Mouse (Mus musculus) embryonic stem cell, embryonic (primary cell): Measurements from ENCODE around the gene Map3k6.

Source experiments
- CTCF ChIA-PET, 4 experiments: fragments of 300-600 bp in 2 of 4; fragments of 350-600 bp in 2 of 4; sonication (Branson Sonifier 250); formaldehyde crosslinking; loops; one replicate each; lab custom pipeline; 2022; ENCODE audit warnings: inconsistent platforms in 2 of 4; lab: Charles Lee
- POLR2A ChIA-PET, 4 experiments: fragments of 300-600 bp in 2 of 4; fragments of 350-600 bp in 2 of 4; sonication (Branson Sonifier 250); formaldehyde crosslinking; loops; one replicate each; lab custom pipeline; 2022; ENCODE audit warnings: antibody characterized with exemption in 4 of 4, inconsistent platforms in 1 of 4; lab: Charles Lee

Gene Map3k6

DNA sequence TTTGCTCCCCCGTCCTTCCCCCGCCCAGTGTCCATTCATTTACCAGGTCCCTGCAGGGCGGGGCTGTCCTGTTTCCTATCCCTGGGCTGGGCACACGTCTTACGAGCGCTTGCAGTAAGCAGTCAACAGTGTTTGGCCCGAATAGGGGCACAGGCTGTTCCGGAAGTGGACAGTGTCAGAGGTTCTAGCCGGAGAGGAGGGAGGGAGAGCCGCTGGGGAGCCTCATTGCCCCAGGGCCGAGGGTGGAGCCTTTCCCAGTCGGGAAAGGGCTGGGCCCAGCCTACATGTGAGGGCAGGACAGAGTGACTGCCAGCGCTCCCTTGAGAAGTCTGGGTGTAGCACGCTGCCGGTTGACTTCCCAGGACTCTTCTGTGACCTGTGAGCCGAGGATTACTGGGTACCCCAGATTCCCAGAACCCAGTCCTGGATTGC, at the start of gene Map3k6:
Gene Map3k6 (plus strand): TSS at position 329 of the 432 bp plus-strand sequence.
- ChIA-PET CTCF (interaction anchor here in 2 of 4 experiments (0.8 to 2.5 kb wide), 12 partner anchors 10 to 295 kb away, joined by 3 to 21 read pairs (median 6); partner anchors contain the start of gene Tent5b (in 1 of the 2)), POLR2A (interaction anchor here in 3 of 4 experiments (0.6 to 2.4 kb wide), 20 partner anchors 10 to 281 kb away, joined by 3 to 16 read pairs (median 4); partner anchors contain the start of genes Slc9a1 (in 2 of the 3), Cd164l2 (in 1 of the 3) and Sytl1 (in 1 of the 3))

DNA sequence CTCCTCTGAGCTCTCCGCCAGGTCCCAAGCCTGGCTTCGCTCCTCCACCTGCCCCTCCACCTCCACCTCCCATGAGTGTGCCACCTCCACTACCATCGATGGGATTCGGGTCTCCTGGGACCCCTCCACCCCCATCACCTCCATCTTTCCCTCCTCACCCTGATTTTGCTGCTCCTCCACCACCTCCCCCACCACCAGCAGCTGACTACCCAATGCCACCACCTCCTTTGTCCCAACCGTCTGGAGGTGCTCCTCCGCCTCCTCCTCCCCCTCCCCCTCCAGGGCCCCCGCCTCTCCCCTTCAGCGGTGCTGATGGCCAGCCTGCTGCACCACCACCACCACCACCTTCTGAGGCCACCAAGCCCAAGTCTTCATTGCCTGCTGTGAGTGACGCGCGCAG, 46.1 kb upstream of the Map3k6 start:
- ChIA-PET POLR2A (interaction anchor here in 2 of 4 experiments (1.1 to 1.5 kb wide), 6 partner anchors 9 to 149 kb away, joined by 3 to 5 read pairs (median 3); no protein-coding TSS in a partner anchor), CTCF (interaction anchor here in 1 of 4 experiments (0.8 kb wide), 1 partner anchor 115 kb away, joined by 3 read pairs; no protein-coding TSS in a partner anchor)

DNA sequence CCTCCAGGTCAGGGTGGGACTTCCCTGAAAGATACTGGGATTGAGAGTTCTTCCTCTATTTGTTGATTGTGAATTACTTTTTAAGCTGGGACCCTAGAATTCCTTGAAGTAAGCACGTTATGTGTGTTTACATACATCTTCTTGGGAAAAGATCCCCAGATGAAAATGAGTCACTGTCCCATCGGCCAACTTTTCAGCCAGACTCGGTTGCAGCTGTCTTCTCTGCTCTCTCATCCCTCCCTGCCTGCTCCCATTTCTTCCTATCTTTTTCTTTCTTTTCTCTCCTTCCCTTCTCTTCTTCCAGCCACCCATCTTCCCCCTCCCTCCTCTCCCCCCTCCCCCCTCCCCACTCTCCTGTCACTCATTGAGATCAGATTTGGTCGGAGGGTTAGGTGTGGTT, 45.6 kb upstream of the Map3k6 start:
- POLR2A ChIA-PET = interaction anchor here in 3 of 4 experiments (0.6 to 1.5 kb wide), 8 partner anchors 9 to 149 kb away, joined by 3 to 5 read pairs (median 3); no protein-coding TSS in a partner anchor
- CTCF ChIA-PET = interaction anchor here in 2 of 4 experiments (0.6 to 0.8 kb wide), 2 partner anchors 114 to 699 kb away, joined by 3 to 4 read pairs; no protein-coding TSS in a partner anchor

DNA sequence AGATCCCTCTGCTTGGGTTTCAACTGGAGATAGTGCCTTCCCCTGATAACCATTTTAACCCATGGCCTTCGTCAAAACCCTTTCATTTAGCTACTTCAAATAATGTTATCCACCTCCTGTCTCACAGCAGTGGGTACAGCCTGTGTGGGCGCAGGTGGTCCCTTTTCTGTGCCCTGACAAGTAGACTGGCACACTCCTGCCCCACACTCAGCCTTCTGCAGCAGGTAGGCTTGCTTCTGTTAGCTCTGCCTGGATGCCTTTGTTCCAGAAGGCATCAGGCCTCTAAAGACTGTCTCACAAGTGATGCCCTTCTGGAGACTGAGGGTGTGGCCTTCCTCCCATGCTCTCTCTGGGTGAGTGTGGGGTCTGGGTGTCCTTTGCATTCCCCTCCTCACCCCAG, 44.5 kb upstream of the Map3k6 start:
- ChIA-PET POLR2A (interaction anchor here in 3 of 4 experiments (0.6 to 1.6 kb wide), 11 partner anchors 11 to 1506 kb away, joined by 3 to 6 read pairs (median 3); partner anchors contain the start of genes Ahdc1 (in 1 of the 3), Cd164l2 (in 1 of the 3) and Wdtc1 (in 1 of the 3)), CTCF (interaction anchor here in 1 of 4 experiments (0.6 to 1.2 kb wide), 6 partner anchors 15 to 682 kb away, joined by 3 to 4 read pairs (median 3); partner anchors contain the start of genes Cd164l2 and Gpr3)

DNA sequence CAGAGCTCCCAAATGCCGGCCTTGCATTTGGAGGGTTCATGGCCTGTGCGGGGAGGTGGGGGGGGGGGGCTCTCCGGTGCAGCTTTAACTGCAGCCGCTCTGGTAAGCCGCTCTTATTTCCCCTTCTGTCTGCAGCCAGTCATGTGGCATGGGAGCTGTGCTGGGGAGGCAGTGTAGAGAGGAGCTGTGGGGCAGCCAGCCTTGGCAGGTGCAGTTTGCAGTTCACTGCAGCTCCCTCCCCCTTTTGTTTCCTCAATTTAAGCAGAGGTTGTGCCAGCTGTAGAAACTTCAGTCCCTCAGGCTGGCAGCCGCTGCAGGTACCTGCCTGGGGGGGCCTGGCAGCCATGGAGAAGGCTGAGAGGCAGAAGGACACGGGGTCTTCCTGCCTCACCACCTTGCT, 43.8 kb upstream of the Map3k6 start:
- POLR2A ChIA-PET = interaction anchor here in 3 of 4 experiments (0.6 to 1.6 kb wide), 9 partner anchors 12 to 1505 kb away, joined by 3 to 6 read pairs (median 3); partner anchors contain the start of gene Ahdc1 (in 1 of the 3)
- CTCF ChIA-PET = interaction anchor here in 2 of 4 experiments (0.6 to 1.2 kb wide), 6 partner anchors 14 to 275 kb away, joined by 3 read pairs; partner anchors contain the start of genes Cd164l2 (in 1 of the 2) and Gpr3 (in 1 of the 2)

DNA sequence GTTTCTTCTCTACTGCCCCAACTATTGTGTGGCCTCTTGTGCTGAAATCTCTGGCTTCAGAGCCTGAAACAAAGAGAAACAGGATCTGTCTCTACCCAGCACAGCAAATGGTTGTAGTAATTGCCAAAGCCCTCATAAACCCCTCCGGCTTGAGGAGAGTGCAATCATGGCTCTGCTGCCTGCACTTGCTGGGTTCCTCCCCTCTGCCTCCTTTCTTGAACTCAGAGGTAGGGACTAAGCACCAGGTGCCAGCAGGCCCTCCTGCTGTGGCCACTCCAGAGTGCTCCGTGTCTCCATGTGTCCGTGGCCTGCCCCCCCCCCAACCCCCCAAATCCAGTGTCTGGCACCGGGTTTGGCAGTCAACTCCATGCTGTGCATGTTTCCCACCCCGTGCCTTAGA, 43.3 kb upstream of the Map3k6 start:
- CTCF ChIA-PET = interaction anchor here in 2 of 4 experiments (0.6 to 1.2 kb wide), 4 partner anchors 15 to 275 kb away, joined by 3 read pairs; partner anchors contain the start of genes Cd164l2 (in 1 of the 2) and Gpr3 (in 1 of the 2)

DNA sequence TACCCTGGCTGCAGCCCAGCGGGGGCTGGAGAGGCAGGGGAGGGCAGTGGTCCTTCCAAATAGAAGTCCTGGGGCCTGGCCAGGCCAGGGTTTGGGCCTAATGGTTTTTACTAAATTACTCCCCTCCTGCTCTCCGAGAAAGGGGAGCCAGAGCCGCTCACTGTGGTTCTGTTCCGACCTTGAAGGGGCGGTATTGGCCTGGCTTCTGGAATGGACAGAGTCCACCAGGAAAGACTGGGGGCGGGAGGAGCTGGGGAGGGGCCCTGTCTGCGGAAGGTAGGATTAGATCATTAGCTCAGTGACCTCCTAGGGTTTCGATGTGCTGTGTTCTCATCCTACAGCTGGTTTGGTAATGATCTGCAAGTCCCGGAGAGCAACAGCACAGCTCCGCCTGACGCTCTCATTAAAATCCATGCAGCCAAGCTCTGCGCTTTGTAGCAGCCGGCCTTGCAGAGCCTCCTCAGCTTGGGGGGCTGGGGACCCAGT, 42.8 kb upstream of the Map3k6 start:
- CTCF ChIA-PET = interaction anchor here (0.6 to 1.9 kb wide), 7 partner anchors 9 to 152 kb away, joined by 3 to 7 read pairs (median 4); no protein-coding TSS in a partner anchor
- POLR2A ChIA-PET = interaction anchor here (0.6 to 2.9 kb wide), 18 partner anchors 8 to 248 kb away, joined by 3 to 16 read pairs (median 3); partner anchors contain the start of gene Wasf2 (in 1 of the 4)

More for the DNA sequence above, 43.3 kb upstream of the Map3k6 start:
- POLR2A ChIA-PET = interaction anchor here in 2 of 4 experiments (0.7 to 2.9 kb wide), 9 partner anchors 8 to 247 kb away, joined by 3 to 16 read pairs (median 4); partner anchors contain the start of genes Ahdc1 (in 1 of the 2) and Wasf2 (in 1 of the 2)

DNA sequence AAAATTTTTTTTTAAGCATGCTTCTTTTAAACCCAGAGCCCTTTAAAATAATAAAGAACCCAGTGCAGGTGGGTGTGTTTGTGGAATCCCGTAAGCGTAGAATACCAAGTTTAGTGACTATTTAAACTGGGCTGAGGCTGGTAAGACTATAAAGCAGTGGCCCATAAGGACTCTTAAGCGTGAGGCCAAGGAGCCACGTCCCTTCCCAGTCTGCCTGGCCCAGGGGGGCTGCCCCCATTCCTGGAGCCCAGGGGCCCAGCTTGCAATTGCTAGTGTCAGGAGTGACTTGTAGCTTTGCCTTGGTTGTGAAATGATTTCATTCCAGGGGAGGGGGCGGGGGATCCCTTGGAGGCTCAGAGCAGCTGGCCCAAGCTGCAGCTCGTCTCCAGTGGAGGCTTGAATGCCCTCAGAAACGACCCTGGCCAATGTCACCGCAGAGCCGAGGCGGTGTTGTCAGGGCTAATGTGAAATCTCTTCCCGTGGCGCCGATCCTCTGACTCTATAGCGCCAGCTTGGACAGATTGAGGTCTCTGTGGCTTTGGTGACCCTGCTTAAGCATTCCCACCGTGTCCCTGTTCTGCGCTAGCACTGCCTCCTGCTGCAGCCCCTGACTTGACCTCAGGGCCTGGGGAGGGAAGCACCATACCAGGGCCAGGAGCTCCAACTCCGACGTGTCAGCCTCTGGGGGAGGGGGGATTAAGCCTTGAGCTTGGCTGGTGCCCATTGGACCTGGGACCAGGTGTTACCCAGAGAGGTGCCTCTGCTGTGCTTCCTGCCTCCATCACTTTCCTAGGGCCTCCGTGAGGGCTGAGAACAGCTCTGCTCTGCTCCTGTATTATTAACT, 42.1 kb upstream of the Map3k6 start:
- ChIA-PET CTCF (interaction anchor here (0.6 to 1.9 kb wide), 11 partner anchors 9 to 1077 kb away, joined by 3 to 9 read pairs (median 4); no protein-coding TSS in a partner anchor), POLR2A (interaction anchor here (0.6 to 2.9 kb wide), 20 partner anchors 9 to 248 kb away, joined by 3 to 16 read pairs (median 3); partner anchors contain the start of gene Wasf2 (in 1 of the 4))

DNA sequence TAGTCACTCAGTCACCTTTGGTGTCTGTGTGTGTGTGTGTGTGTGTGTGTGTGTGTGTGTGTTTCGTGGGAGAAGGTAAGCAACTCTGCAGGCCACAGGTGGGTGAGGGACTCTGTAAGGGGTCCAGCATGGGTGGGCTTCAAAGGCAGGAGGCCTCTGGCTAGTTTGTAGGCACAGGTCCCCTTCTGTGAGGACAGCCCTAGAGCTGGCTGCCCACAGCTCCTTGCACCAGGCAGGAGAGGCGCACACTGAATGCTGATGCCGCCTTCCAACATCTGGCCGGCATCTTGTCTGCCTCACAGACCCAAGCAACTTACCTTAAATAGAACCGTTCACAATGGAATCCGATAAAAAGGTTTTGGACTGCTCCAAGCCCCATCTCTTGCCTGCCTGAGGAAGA, 40.9 kb upstream of the Map3k6 start:
- CTCF ChIA-PET = interaction anchor here in 3 of 4 experiments (0.5 to 0.9 kb wide), 5 partner anchors 14 to 251 kb away, joined by 4 to 5 read pairs (median 4); no protein-coding TSS in a partner anchor
- POLR2A ChIA-PET = interaction anchor here in 3 of 4 experiments (0.6 to 3.1 kb wide), 16 partner anchors 9 to 190 kb away, joined by 3 to 20 read pairs (median 5); partner anchors contain the start of genes Cd164l2 (in 1 of the 3), Gpr3 (in 1 of the 3) and Wdtc1 (in 1 of the 3)

DNA sequence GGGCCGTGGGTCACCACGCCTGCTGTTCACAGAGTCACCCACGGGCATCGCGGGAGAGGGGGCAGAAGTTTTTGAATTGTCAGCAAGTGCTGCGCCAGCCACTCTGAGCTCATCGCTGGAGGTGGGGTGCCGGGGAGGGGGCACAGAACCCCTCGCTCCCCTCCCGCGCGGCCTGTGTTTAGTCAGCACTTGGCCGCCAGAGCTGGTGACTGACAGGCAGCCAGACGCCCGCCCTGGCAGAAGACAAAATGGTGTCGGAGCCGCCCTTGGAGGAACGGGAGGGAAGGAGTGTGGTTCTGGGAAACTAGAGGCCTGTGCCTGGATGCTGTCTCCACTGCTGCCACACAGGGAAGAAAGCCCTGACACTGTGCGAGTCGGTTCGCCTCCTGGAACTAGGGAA, 40.3 kb upstream of the Map3k6 start:
- ChIA-PET CTCF (interaction anchor here (0.6 to 1.6 kb wide), 8 partner anchors 11 to 237 kb away, joined by 3 to 6 read pairs (median 4); partner anchors contain the start of gene Cd164l2 (in 1 of the 4)), POLR2A (interaction anchor here in 3 of 4 experiments (0.6 to 3.1 kb wide), 28 partner anchors 8 to 291 kb away, joined by 3 to 20 read pairs (median 4); partner anchors contain the start of genes Gpr3 (in 2 of the 3), Cd164l2 (in 1 of the 3) and Wdtc1 (in 1 of the 3))

DNA sequence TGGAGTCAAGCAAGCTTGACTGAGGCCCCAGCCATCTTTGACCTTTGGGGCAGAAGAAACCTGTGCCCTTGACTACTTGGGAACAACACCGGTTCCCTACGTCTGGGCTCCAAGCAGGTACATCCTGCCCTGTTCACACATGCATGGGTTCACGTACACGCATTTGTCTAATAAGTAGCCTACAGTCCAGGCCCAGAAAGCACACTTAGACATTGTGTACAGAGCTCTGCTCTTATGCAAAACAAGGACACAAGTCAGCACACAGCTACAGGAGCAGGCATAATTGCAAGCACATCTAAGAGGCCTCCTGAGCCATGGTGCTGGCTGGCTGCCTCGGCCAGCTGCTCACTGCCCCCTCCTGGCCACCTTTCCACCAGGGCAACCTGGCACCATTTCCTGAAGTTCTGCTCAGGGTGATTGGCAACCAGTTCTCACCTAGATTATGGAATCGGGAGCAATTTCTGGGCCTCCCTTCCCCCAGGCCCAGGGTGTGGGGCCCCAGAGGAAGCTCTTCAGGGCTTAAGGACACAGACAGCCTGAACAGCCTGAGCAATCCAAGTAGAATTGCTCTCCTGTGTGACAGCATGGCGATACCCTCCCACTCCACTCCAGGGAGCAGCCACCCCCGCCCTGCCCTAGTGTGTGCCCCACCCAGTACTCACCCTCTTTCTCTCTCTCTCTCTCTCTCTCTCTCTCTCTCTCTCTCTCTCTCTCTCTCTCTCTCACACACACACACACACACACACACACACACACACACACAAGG, 39.4 kb upstream of the Map3k6 start:
- POLR2A ChIA-PET = interaction anchor here (0.5 to 3.1 kb wide), 40 partner anchors 9 to 345 kb away, joined by 3 to 20 read pairs (median 3); partner anchors contain the start of genes Gpr3 (in 2 of the 4), Cd164l2 (in 1 of the 4), Nudc (in 1 of the 4) and Wdtc1 (in 1 of the 4)

DNA sequence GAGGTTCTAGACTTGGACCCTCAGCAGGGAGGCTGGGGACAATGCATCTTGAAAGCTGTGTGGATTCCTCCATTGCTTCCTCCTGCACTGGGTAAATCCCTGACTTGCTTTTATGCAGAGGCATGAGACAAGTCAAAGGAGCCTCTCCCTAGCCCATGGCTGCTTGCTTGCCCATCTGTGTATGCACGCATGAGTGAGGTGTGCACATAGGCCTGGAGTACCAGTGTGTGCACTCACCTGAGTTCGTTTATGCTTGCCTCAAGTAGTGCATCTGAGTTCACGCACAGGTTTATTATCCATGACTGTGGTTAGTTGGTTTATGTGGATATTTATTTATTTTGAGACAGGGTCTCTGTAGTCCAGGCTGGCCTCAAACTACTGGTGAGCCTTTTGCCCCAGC, 38.4 kb upstream of the Map3k6 start:
- POLR2A ChIA-PET = interaction anchor here in 3 of 4 experiments (0.6 to 3.1 kb wide), 11 partner anchors 11 to 359 kb away, joined by 3 to 15 read pairs (median 3); partner anchors contain the start of genes Gpr3 (in 1 of the 3), Map3k6 (in 1 of the 3) and Ppp1r8 (in 1 of the 3)

More for the DNA sequence above, 39.4 kb upstream of the Map3k6 start:
- CTCF ChIA-PET = interaction anchor here (0.6 to 1.6 kb wide), 22 partner anchors 9 to 801 kb away, joined by 3 to 9 read pairs (median 3); partner anchors contain the start of gene Cd164l2 (in 1 of the 4)

DNA sequence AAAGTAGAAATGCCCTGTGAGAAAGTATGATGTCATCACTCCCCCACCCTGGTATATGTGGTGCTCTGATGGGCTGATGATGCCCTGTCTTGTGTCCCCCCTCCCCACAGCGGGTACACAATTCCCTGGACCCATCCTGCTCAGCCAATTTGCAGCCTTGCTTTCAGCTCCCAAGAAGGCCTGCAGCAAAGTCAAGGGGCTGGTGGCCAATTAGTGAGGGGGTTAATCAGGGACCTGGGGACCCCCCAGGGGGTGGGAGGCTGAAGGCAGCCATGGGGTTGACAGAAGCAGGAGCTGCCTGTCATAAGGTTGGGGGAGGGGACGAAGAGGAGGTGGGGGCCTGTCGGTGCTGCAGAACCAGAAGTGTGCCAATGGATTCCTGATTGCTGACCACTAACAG, 37.0 kb upstream of the Map3k6 start:
- ChIA-PET POLR2A (interaction anchor here in 1 of 4 experiments (0.7 to 2.1 kb wide), 2 partner anchors 27 to 105 kb away, joined by 6 to 9 read pairs; no protein-coding TSS in a partner anchor), CTCF (no interaction called here)

More for the DNA sequence above, 38.4 kb upstream of the Map3k6 start:
- CTCF ChIA-PET = interaction anchor here (0.6 to 1.3 kb wide), 8 partner anchors 9 to 800 kb away, joined by 3 to 5 read pairs (median 4); no protein-coding TSS in a partner anchor

DNA sequence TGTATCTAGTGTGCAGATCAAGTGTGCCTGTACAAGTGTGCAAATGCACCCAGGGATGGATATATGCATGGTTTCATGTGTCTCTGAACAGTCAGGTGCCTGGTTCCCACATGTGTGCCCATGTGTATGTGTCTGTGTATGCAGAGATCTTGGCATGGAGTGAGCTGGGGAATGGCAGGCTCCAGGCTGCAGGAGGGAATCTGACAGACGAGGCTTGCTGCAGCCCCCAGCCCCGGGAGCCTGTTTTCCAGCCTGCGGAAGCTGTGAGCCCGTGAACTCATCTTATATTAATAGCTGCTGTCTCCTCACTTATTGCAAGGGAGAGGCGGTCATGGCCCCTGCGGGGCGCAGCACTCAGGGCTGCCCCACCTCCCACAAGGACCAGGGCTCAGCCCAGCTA, 36.2 kb upstream of the Map3k6 start:
- ChIA-PET CTCF (interaction anchor here in 1 of 4 experiments (0.7 kb wide), 1 partner anchor 69 kb away, joined by 4 read pairs; no protein-coding TSS in a partner anchor), POLR2A (interaction anchor here (0.6 to 2.1 kb wide), 7 partner anchors 18 to 149 kb away, joined by 3 to 9 read pairs (median 3); partner anchors contain the start of gene Wdtc1 (in 2 of the 4))

DNA sequence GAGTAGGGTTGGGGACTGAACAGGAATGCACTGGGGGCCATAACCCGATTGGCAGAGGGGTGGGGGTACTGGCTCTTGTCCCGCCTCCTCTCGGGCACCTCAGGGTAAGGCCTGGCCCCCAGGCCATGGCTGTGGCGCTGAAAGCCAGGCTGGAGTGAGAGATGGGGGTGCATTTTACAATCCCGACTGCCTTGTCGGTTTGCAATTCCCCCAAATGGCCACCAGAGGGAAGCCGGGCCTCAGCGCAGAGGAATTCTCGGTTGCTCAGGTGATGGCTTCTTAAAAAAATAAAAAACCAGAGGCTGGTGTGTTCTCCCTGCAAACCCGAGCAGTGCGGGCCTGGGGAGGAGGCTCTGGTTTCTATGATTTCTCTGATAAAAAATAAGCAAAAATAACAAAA, 31.3 kb upstream of the Map3k6 start:
- POLR2A ChIA-PET = interaction anchor here in 3 of 4 experiments (0.8 to 3.0 kb wide), 10 partner anchors 10 to 299 kb away, joined by 3 to 16 read pairs (median 3); partner anchors contain the start of genes Slc9a1 (in 1 of the 3) and Wdtc1 (in 1 of the 3)
- CTCF ChIA-PET = interaction anchor here (0.6 to 2.8 kb wide), 8 partner anchors 8 to 88 kb away, joined by 3 to 15 read pairs (median 6); no protein-coding TSS in a partner anchor
